Mouse (Mus musculus) midbrain, embryonic 16.5 days (tissue): ENCODE data around the gene Slc9b2. TPM values are rescaled to one million over a fixed set of nuclear protein-coding genes. Genes with fewer than 3 reads are reported as not detected.

Experiments
- ATAC-seq: fragments of 200-750 bp; cut with Nextera tagmentation; 2 replicates; pipeline ENCODE4 v1.8.0; 2017; ENCODE audit warnings: moderate TSS enrichment
- H3K27ac ChIP-seq: fragments of 300-500 bp; sonication (generic); 2 replicates; pipeline ENCODE4 v1.5.1; 2014; ENCODE audit warnings: mild to moderate bottlenecking, low read length, mixed read lengths
- H3K27me3 ChIP-seq: fragments of 300-500 bp; sonication (generic); 2 replicates; pipeline ENCODE4 v1.6.1; 2014; ENCODE audit warnings: low read depth, low read length, mixed read lengths; ENCODE audit not compliant: control insufficient read depth, insufficient read depth
- H3K36me3 ChIP-seq: fragments of 300-500 bp; sonication (generic); 2 replicates; pipeline ENCODE4 v1.6.1; 2014; ENCODE audit warnings: mild to moderate bottlenecking, low read length, moderate library complexity, mixed read lengths; ENCODE audit not compliant: control insufficient read depth, insufficient read depth
- H3K4me1 ChIP-seq: fragments of 300-500 bp; sonication (generic); 2 replicates; pipeline ENCODE4 v1.6.1; 2014; ENCODE audit warnings: mild to moderate bottlenecking, low read length, mixed read lengths; ENCODE audit not compliant: control insufficient read depth, insufficient read depth
- H3K4me2 ChIP-seq: fragments of 300-500 bp; sonication (generic); 2 replicates; pipeline ENCODE4 v1.6.1; 2014; ENCODE audit warnings: mild to moderate bottlenecking, low read length, mixed read lengths
- H3K4me3 ChIP-seq: fragments of 300-500 bp; sonication (generic); 2 replicates; pipeline ENCODE4 v1.5.1; 2014; ENCODE audit warnings: low read depth, mild to moderate bottlenecking, low read length, moderate library complexity, mixed read lengths
- H3K9ac ChIP-seq: fragments of 300-500 bp; sonication (generic); 2 replicates; pipeline ENCODE4 v1.6.1; 2014; ENCODE audit warnings: low read depth, low read length, mixed read lengths
- H3K9me3 ChIP-seq: fragments of 300-500 bp; sonication (generic); replicated peaks from 2 replicates; pipeline ENCODE4 v1.6.1; 2014; ENCODE audit warnings: mild to moderate bottlenecking, low read length, mixed read lengths; ENCODE audit not compliant: control insufficient read depth, poor library complexity, severe bottlenecking
- WGBS: fragments of 180-500 bp; shearing (Covaris S2); extraction: QIAGEN DNeasy Blood & Tissue Kit; methylation state at CpG from one replicate; pipeline ENCODE4 v1.1.7; 2014; 5-methylcytosine and 5-hydroxymethylcytosine counted together
- polyA plus RNA-seq: library from polyadenylated mRNA; unstranded; fragments of >200 nt; fragmentation: Nextera tagmentation; extraction: Ambion mirVana; gene quantifications from 2 replicates; pipeline ENCODE4 v1.2.1, GENCODE M21; 2015

The Slc9b2 gene
- polyA plus RNA-seq, 1 experiment from 2014 or later: 2.9 TPM

GRCm38 (mm10) chr3:135318331-135318730 lies 10.8 kb downstream of the Slc9b2 start:
- 88% methylated on average over 11 of the region's 11 CpGs for WGBS
- no peak for ATAC-seq
- no peak overlapping the region for H3K4me2 ChIP-seq

GRCm38 (mm10) chr3:135324354-135324753 lies 16.9 kb downstream of the Slc9b2 start:
- ATAC-seq: peak; percentile 73
- no peaks in the 10 kb centered on the region; the same call in 1 of the 2 replicates for H3K27me3 ChIP-seq
- no peaks in the 10 kb centered on the region for H3K36me3 ChIP-seq
- H3K4me3 ChIP-seq: no peak overlapping the region
- no peaks in the 10 kb centered on the region for H3K4me1 ChIP-seq
- no peaks in the 10 kb centered on the region for H3K9me3 ChIP-seq
- no peak overlapping the region for H3K27ac ChIP-seq
- H3K9ac ChIP-seq: no peak overlapping the region
- H3K4me2 ChIP-seq: no peak overlapping the region
- WGBS: 28% methylated on average over 6 of the region's 6 CpGs

More at GRCm38 (mm10) chr3:135318331-135318730, 10.8 kb downstream of the Slc9b2 start:
- Histone ChIP-seq H3K36me3 (no peaks in the 10 kb centered on the region), H3K9me3 (no peaks in the 10 kb centered on the region), H3K27me3 (no peaks in the 10 kb centered on the region), H3K9ac (no peak overlapping the region), H3K4me3 (no peak overlapping the region), H3K4me1 (no peaks in the 10 kb centered on the region), H3K27ac (no peak overlapping the region)

- no peak overlapping the region for H3K4me3 ChIP-seq
- no peak overlapping the region for H3K4me2 ChIP-seq
- H3K36me3 ChIP-seq: no peaks in the 10 kb centered on the region
- H3K4me1 ChIP-seq: no peaks in the 10 kb centered on the region
- no peaks in the 10 kb centered on the region for H3K9me3 ChIP-seq
- no peaks in the 10 kb centered on the region; the same call in 1 of the 2 replicates for H3K27me3 ChIP-seq
- no peak overlapping the region for H3K9ac ChIP-seq
- H3K27ac ChIP-seq: no peak overlapping the region
- WGBS: 84% methylated on average over 6 of the region's 6 CpGs
- ATAC-seq: no peak
Measured at GRCm38 (mm10) chr3:135327176-135327575, 19.7 kb downstream of the Slc9b2 start.

GRCm38 (mm10) chr3:135327601-135328000 lies 20.1 kb downstream of the Slc9b2 start:
- H3K4me3 ChIP-seq: no peak overlapping the region
- H3K27me3 ChIP-seq: no peaks in the 10 kb centered on the region; the same call in 1 of the 2 replicates
- H3K36me3 ChIP-seq: no peaks in the 10 kb centered on the region
- ATAC-seq: no peak
- no peak overlapping the region for H3K9ac ChIP-seq
- H3K27ac ChIP-seq: no peak overlapping the region
- H3K4me1 ChIP-seq: no peaks in the 10 kb centered on the region
- 65% methylated on average over 2 of the region's 2 CpGs for WGBS
- no peaks in the 10 kb centered on the region for H3K9me3 ChIP-seq
- H3K4me2 ChIP-seq: no peak overlapping the region

- no peak for ATAC-seq
- H3K4me3 ChIP-seq: no peak overlapping the region
- no peak overlapping the region for H3K9ac ChIP-seq
- no peaks in the 10 kb centered on the region for H3K36me3 ChIP-seq
- 52% methylated on average over 3 of the region's 3 CpGs for WGBS
- H3K9me3 ChIP-seq: no peaks in the 10 kb centered on the region
- H3K4me1 ChIP-seq: no peaks in the 10 kb centered on the region
- no peaks in the 10 kb centered on the region; the same call in 1 of the 2 replicates for H3K27me3 ChIP-seq
- no peak overlapping the region for H3K27ac ChIP-seq
- H3K4me2 ChIP-seq: no peak overlapping the region
Measured at GRCm38 (mm10) chr3:135328560-135328959, 21.1 kb downstream of the Slc9b2 start.

GRCm38 (mm10) chr3:135332691-135333090 lies 25.2 kb downstream of the Slc9b2 start:
- H3K4me1 ChIP-seq: no peaks in the 10 kb centered on the region
- H3K9me3 ChIP-seq: no peaks in the 10 kb centered on the region
- no peak overlapping the region for H3K27ac ChIP-seq
- no peaks in the 10 kb centered on the region for H3K36me3 ChIP-seq
- ATAC-seq: no peak
- no peaks in the 10 kb centered on the region for H3K27me3 ChIP-seq
- no peak overlapping the region for H3K4me2 ChIP-seq
- H3K9ac ChIP-seq: no peak overlapping the region
- no peak overlapping the region for H3K4me3 ChIP-seq

GRCm38 (mm10) chr3:135333763-135334162 lies 26.3 kb downstream of the Slc9b2 start:
- H3K4me1 ChIP-seq: no peaks in the 10 kb centered on the region
- no peak overlapping the region for H3K27ac ChIP-seq
- no peak for ATAC-seq
- 39% methylated on average over 4 of the region's 4 CpGs for WGBS
- H3K36me3 ChIP-seq: no peaks in the 10 kb centered on the region
- H3K4me3 ChIP-seq: no peak overlapping the region
- H3K9ac ChIP-seq: no peak overlapping the region
- H3K4me2 ChIP-seq: no peak overlapping the region
- H3K27me3 ChIP-seq: no peaks in the 10 kb centered on the region
- H3K9me3 ChIP-seq: no peaks in the 10 kb centered on the region

GRCm38 (mm10) chr3:135347739-135348264 lies 40.3 kb downstream of the Slc9b2 start, which contains the start of gene Slc9b1:
Gene Slc9b1, plus strand, starts transcription at chr3:135348029.
- no peak within 1 kb of the TSS for H3K9ac ChIP-seq
- H3K9me3 ChIP-seq: no peaks in the 10 kb centered on the region
- no peaks in the 10 kb centered on the region for H3K27me3 ChIP-seq
- WGBS: 78% methylated on average over 14 of the region's 14 CpGs
- H3K4me3 ChIP-seq: no peak within 1 kb of the TSS
- no peaks in the 10 kb centered on the region for H3K36me3 ChIP-seq
- no peak within 1 kb of the TSS for H3K27ac ChIP-seq
- no peak within 1 kb of the TSS for H3K4me2 ChIP-seq
- no peak for ATAC-seq
- H3K4me1 ChIP-seq: no peaks in the 10 kb centered on the region

GRCm38 (mm10) chr3:135349022-135349421 lies 41.5 kb downstream of the Slc9b2 start:
- no peak overlapping the region for H3K4me2 ChIP-seq
- no peak overlapping the region for H3K27ac ChIP-seq
- H3K4me3 ChIP-seq: no peak overlapping the region
- H3K27me3 ChIP-seq: no peaks in the 10 kb centered on the region
- no peaks in the 10 kb centered on the region for H3K9me3 ChIP-seq
- H3K36me3 ChIP-seq: no peaks in the 10 kb centered on the region
- no peak overlapping the region for H3K9ac ChIP-seq
- ATAC-seq: no peak
- H3K4me1 ChIP-seq: no peaks in the 10 kb centered on the region
